Mouse (Mus musculus) cerebellum, adult 2 months (tissue): Measurements from ENCODE around the gene Rab23. TPM values are rescaled to one million over a fixed set of nuclear protein-coding genes. Genes with fewer than 3 reads are reported as not detected.
A peak's percentile ranks its signal among the peaks of the same experiment; 100 is the strongest.

ENCODE experiments used
- DNase-seq, 2 experiments: peaks; one replicate each; pipeline ENCODE4 v3.0.0; 2021
- H3K27ac ChIP-seq: fragments of 200-500 bp; 2 replicates; pipeline ENCODE4 v1.5.1; 2012; ENCODE audit warnings: low read length, control low read depth, inconsistent platforms; ENCODE audit not compliant: insufficient read depth
- H3K27me3 ChIP-seq: fragments of 200-500 bp; 2 replicates; pipeline ENCODE4 v1.6.1; 2012; ENCODE audit warnings: inconsistent platforms, mild to moderate bottlenecking, low read length, moderate library complexity; ENCODE audit not compliant: control insufficient read depth, insufficient read depth
- H3K4me1 ChIP-seq: fragments of 200-500 bp; 2 replicates; pipeline ENCODE4 v1.6.1; 2011; ENCODE audit warnings: low read length; ENCODE audit not compliant: control insufficient read depth, insufficient read depth
- H3K4me3 ChIP-seq: fragments of 200-500 bp; replicated peaks from 2 replicates; pipeline ENCODE3; 2011; ENCODE audit warnings: mild to moderate bottlenecking, low read depth, low read length, control low read depth; ENCODE audit not compliant: insufficient read depth
- CTCF ChIP-seq: fragments of 200-500 bp; IDR thresholded peaks from 2 replicates; pipeline ENCODE4 v1.5.1; 2011; ENCODE audit warnings: low read depth, mild to moderate bottlenecking, control low read depth, low read length, moderate library complexity, borderline replicate concordance; ENCODE audit not compliant: insufficient read depth
- POLR2A ChIP-seq: fragments of 200-500 bp; IDR thresholded peaks from 2 replicates; pipeline ENCODE4 v1.6.1; 2011; ENCODE audit warnings: low read length, control low read depth, borderline replicate concordance; ENCODE audit not compliant: insufficient read depth
- WGBS: fragments of 180-500 bp; shearing (Covaris S2); methylation state at CpG from one replicate; pipeline ENCODE4 v1.1.7; 2018; 5-methylcytosine and 5-hydroxymethylcytosine counted together
- polyA plus RNA-seq: library from polyadenylated mRNA; depleted of rRNA; stranded (reverse); fragments of >200 nt; gene quantifications from 2 replicates; pipeline ENCODE4 v1.2.3, GENCODE M21; 2012

Rab23 gene
- polyA plus RNA-seq, 1 experiment: 25.1 TPM

DNA sequence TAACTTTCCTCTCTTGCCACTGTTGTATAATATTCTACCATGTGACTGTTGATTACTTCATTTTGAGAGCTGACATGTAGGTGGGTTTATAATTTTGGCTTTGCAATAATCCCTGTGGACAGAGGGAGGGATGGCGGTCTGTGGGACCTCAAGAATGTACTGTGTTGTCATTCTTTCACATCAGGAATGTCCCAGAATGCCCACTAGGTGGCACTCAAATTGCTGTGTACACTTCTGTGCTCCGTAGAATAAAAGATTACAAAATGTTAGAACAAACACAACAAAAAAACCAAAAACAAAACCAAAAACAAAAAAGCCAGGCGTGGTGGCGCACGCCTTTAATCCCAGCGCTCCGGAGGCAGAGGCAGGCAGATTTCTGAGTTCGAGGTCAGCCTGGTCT lies 35.2 kb upstream of the Rab23 start:
- no peak overlapping the region for H3K27ac ChIP-seq
- H3K27me3 ChIP-seq: no peaks in the 10 kb centered on the region
- WGBS: 67% methylated on average over 8 of the region's 8 CpGs
- peak in 1 of 2 experiments; percentile 14 for DNase-seq
- TF ChIP-seq CTCF: peak; percentile 51
- TF ChIP-seq POLR2A: no peak
- H3K4me1 ChIP-seq: no peaks in the 10 kb centered on the region
- H3K4me3 ChIP-seq: no peak overlapping the region

GRCm38 (mm10) chr1:33688810-33689209 lies 30.9 kb upstream of the Rab23 start:
- no peaks in the 10 kb centered on the region for H3K4me1 ChIP-seq
- 65% methylated on average over 2 of the region's 2 CpGs for WGBS
- DNase-seq: no peak
- H3K27ac ChIP-seq: no peak overlapping the region
- no peak overlapping the region for H3K4me3 ChIP-seq
- no peaks in the 10 kb centered on the region for H3K27me3 ChIP-seq
- no peak for TF ChIP-seq CTCF
- TF ChIP-seq POLR2A: no peak

- 70% methylated on average over 8 of the region's 8 CpGs for whole genome bisulfite sequencing
- DNase-seq: no peak
- no peaks in the 10 kb centered on the region for H3K27me3 ChIP-seq
- H3K4me3 ChIP-seq: no peak overlapping the region
- no peak for TF ChIP-seq POLR2A
- no peak for TF ChIP-seq CTCF
- H3K4me1 ChIP-seq: no peaks in the 10 kb centered on the region
- no peak overlapping the region for H3K27ac ChIP-seq
Measured at GRCm38 (mm10) chr1:33689446-33690086, 30.1 kb upstream of the Rab23 start.

GRCm38 (mm10) chr1:33690087-33690448 lies 29.6 kb upstream of the Rab23 start:
- Histone ChIP-seq H3K27ac (no peak overlapping the region), H3K4me1 (no peaks in the 10 kb centered on the region), H3K27me3 (no peaks in the 10 kb centered on the region), H3K4me3 (no peak overlapping the region)
- TF ChIP-seq POLR2A (no peak), CTCF (no peak)
- WGBS: 45% methylated on average over 4 of the region's 4 CpGs
- DNase-seq: no peak

DNA sequence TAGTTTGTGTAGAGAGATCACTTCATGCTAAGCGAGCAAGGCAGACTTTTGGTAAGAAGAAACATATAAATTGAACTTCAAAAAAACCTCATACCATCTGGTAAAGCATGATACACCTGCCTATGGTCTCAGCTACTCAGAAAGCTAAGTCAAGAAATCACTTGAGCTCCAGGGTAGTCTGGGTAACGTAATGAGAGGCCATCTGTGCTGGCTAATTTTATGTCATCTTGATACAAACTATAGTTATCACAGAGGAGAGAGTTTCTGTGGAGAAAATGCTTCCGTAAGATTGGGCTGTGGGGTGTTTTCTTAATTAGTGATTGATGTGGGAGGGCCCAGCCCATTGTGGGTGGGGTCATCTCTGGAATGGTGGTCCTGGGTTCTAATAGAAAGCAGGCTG lies 25.8 kb upstream of the Rab23 start:
- no peak for DNase-seq
- TF ChIP-seq POLR2A: no peak
- no peak for TF ChIP-seq CTCF
- 74% methylated on average over 3 of the region's 3 CpGs for WGBS

GRCm38 (mm10) chr1:33696016-33696415 lies 23.7 kb upstream of the Rab23 start:
- Histone ChIP-seq H3K27ac (no peak overlapping the region), H3K4me3 (no peak overlapping the region), H3K4me1 (no peaks in the 10 kb centered on the region), H3K27me3 (no peaks in the 10 kb centered on the region)
- 83% methylated on average over 2 of the region's 2 CpGs for WGBS
- no peak for DNase-seq
- no peak for TF ChIP-seq CTCF
- no peak for TF ChIP-seq POLR2A

More for the DNA sequence above, 25.8 kb upstream of the Rab23 start:
- no peaks in the 10 kb centered on the region for H3K27me3 ChIP-seq
- no peaks in the 10 kb centered on the region for H3K4me1 ChIP-seq
- H3K4me3 ChIP-seq: no peak overlapping the region
- H3K27ac ChIP-seq: no peak overlapping the region

DNA sequence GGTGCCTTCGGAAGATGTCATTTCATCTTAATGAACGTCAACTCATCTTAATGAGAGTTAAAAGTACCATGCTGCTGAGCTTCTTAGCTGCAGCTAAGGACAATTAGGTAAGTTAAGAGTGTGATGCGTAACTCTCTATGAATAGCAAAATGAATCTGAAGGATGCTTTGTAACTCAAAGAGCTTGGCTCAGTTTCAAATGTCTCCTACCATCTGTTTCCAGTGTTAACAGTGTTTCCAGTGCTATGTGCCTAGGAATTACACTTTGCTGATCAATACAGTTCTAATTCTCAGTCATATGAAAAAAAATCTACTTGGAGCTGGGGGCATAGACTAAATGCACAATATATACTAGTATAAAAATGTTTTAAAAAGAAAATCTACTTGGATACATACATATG lies 18.4 kb upstream of the Rab23 start:
- Histone ChIP-seq H3K4me3 (no peak overlapping the region), H3K27me3 (no peaks in the 10 kb centered on the region), H3K4me1 (no peaks in the 10 kb centered on the region), H3K27ac (no peak overlapping the region)
- TF ChIP-seq POLR2A (no peak), CTCF (no peak)
- DNase-seq: no peak
- 54% methylated on average over 3 of the region's 3 CpGs for WGBS

DNA sequence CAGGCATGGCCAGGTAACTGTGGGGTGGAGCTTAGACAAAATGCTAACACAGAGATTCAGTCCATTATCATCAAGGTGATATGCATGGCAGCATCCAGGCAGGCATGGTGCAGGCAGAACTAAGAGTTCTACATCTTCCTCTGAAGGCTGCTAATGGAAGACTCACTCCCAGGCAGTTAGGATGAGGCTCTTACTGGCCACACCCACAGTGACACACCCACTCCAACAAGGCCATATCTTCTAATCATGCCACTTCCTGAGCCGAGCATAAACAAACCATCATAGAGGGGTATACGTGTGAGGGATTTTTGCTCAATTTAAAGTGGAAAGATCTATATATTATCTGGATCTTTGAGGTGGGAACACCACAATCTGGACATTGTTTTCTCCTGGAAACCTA lies 10.1 kb upstream of the Rab23 start:
- Histone ChIP-seq H3K27ac (no peak overlapping the region), H3K4me3 (no peak overlapping the region), H3K27me3 (no peaks in the 10 kb centered on the region), H3K4me1 (no peaks in the 10 kb centered on the region)
- TF ChIP-seq POLR2A (no peak), CTCF (no peak)
- no peak for DNase-seq
- WGBS: 83% methylated on average over 2 of the region's 2 CpGs

DNA sequence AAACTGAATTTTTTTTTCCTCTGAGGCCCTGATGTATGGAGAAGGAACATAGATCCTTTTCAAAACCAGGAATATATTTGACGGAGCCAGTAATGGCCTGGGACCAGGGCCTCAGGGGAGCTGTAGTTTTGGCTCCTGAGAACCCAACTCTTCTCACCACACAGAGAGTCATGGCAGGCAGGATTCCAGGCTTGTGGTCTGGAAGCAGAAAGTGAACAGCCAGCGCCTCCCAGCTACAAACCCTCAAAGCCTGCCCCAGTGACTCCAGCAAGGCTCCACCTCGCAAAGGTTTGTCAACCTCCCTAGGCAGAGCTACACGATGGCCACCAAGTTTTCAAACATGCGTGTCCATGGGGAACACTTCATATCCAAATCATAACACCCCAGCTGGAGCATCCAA lies 7.7 kb upstream of the Rab23 start:
- no peak for DNase-seq
- WGBS: 80% methylated on average over 5 of the region's 5 CpGs

More for the DNA sequence above, 7.7 kb upstream of the Rab23 start:
- no peaks in the 10 kb centered on the region for H3K4me1 ChIP-seq
- no peaks in the 10 kb centered on the region for H3K27me3 ChIP-seq
- TF ChIP-seq POLR2A: no peak
- TF ChIP-seq CTCF: no peak
- H3K27ac ChIP-seq: no peak overlapping the region
- no peak overlapping the region for H3K4me3 ChIP-seq
